8 mouse cellular contexts compared by ENCODE assay signal in genomic region chr13:13835180-13835579, GRCm38 (mm10). TPM values are rescaled to one million over a fixed set of nuclear protein-coding genes. Genes with fewer than 3 reads are reported as not detected.
DNase-seq lines count a peak whose midpoint lies in the region; ATAC-seq and TF ChIP-seq lines count a peak whose summit lies in the region.
"Had no signal": no experiment of that assay in that cellular context is flagged by ENCODE, and none has a peak within 500 bp of the region (broad histone marks: within the 10 kb centered on the region; RNA-seq: fewer than 3 reads in every experiment).

No protein-coding gene starts in this region.

- no peak overlapping the region for H3K9ac ChIP-seq in kidney, postnatal 0 days (ENCODE audit: low read depth, low read length)

- peak; percentile 40; the same call in 1 of the 2 replicates for TF ChIP-seq CTCF in kidney, postnatal 0 days (IDR thresholded peaks at IDR 0.05; ENCODE audit: low read depth)
- peak; percentile 77 for TF ChIP-seq CTCF in G1E (IDR thresholded peaks at IDR 0.05; ENCODE audit: low read depth, low read length)

- no peak for ATAC-seq in kidney, postnatal 0 days (replicated peaks; ENCODE audit: low FRiP score, low read depth)
- no peak for ATAC-seq in G1E (ENCODE audit: extremely low read depth, insufficient number of reproducible peaks, low FRiP score, poor library complexity, severe bottlenecking)
- peak; percentile 47; the same call in 1 of the 2 replicates for ATAC-seq in common myeloid progenitor, adult 5-6 weeks (replicated peaks; ENCODE audit: low read depth, poor library complexity, severe bottlenecking)

- 67% methylated on average over 2 of the region's 2 CpGs for WGBS in kidney, postnatal 0 days

- H3K4me1 ChIP-seq in kidney, postnatal 0 days (replicated peaks; ENCODE audit: insufficient read depth, low read length): no peaks in the 10 kb centered on the region
- no peaks in the 10 kb centered on the region for H3K4me1 ChIP-seq in G1E (ENCODE audit: insufficient read depth, low read depth, low read length)
- H3K4me1 ChIP-seq: heart, embryonic 10.5 days had no signal

- no peak overlapping the region for H3K4me3 ChIP-seq in kidney, postnatal 0 days (replicated peaks; ENCODE audit: low read depth, low read length)
- no peak overlapping the region for H3K4me3 ChIP-seq in G1E (ENCODE audit: low read depth, low read length)
- H3K4me3 ChIP-seq: heart, embryonic 10.5 days had no signal

- no peaks in the 10 kb centered on the region for H3K36me3 ChIP-seq in kidney, postnatal 0 days (ENCODE audit: insufficient read depth, low read length)
- no peaks in the 10 kb centered on the region for H3K36me3 ChIP-seq in G1E (replicated peaks)
- H3K36me3 ChIP-seq: heart, embryonic 10.5 days had no signal

- no peak overlapping the region for H3K4me2 ChIP-seq in kidney, postnatal 0 days (ENCODE audit: low read length)

- H3K27me3 ChIP-seq in kidney, postnatal 0 days (ENCODE audit: insufficient read depth, low read length): no peaks in the 10 kb centered on the region
- peaks cover 6% of the 10 kb centered on the region for H3K27me3 ChIP-seq in G1E (ENCODE audit: insufficient read depth, low read length)

- no peaks in the 10 kb centered on the region for H3K9me3 ChIP-seq in kidney, postnatal 0 days (replicated peaks; ENCODE audit: low read length)
- no peaks in the 10 kb centered on the region for H3K9me3 ChIP-seq in G1E (replicated peaks)

- DNase-seq in kidney, postnatal 0 days (ENCODE audit: low spot score): no peak
- DNase-seq in kidney, postnatal 14 days: no peak
- DNase-seq in G1E (ENCODE audit: low spot score): no peak
- DNase-seq in spleen, postnatal 10 days (ENCODE audit: low spot score in 2 of 2): peak; percentile 20 to 63
- DNase-seq in urinary bladder, postnatal 14 days (ENCODE audit: low spot score): no peak
- DNase-seq in right cerebral cortex, adult 2 months (ENCODE audit: low spot score in 2 of 2): no peak

- H3K27ac ChIP-seq in kidney, postnatal 0 days: no peak overlapping the region
- H3K27ac ChIP-seq: heart, embryonic 10.5 days had no signal

RNA-seq across cellular contexts. Expression of gene Gng4, which starts 51.3 kb away (rescaled TPM):
- 0.64 and 0.75 TPM in 2 replicates for polyA plus RNA-seq in kidney, postnatal 0 days (2015; fragmentation: Nextera tagmentation; extraction: Ambion mirVana)
- not detected in 2 replicates for total RNA-seq in G1E (2014; fragmentation: Nextera tagmentation)
- total RNA-seq in G1E (2017): 0.11 and 0.12 TPM in 2 replicates
- not detected in 2 replicates for polyA plus RNA-seq in G1E (2012)
- total RNA-seq in common myeloid progenitor, adult 5-6 weeks (2017): not detected in 2 replicates

Comparison
In these comparisons a context has a peak if more than half of its experiments do, and no peak if none do; other contexts are left out.
1. DNase-seq: peak in spleen, postnatal 10 days (2 of 2); none in kidney, postnatal 0 days (single experiment), kidney, postnatal 14 days (single experiment), G1E (single experiment), urinary bladder, postnatal 14 days (single experiment) and right cerebral cortex, adult 2 months (0 of 2).